Mouse (Mus musculus): ENCODE measurements around the gene Esr1. TPM values are rescaled to one million over a fixed set of nuclear protein-coding genes. Genes with fewer than 3 reads are reported as not detected.
A peak's percentile ranks its signal among the peaks of the same experiment; 100 is the strongest.
"Not testable (repeated sequence)": the region's sequence is repeated elsewhere in the genome, so short reads cannot be mapped to it uniquely, and the experiment has no call there.

The Esr1 gene
- polyA plus RNA-seq, 1 experiment, result 0.40 TPM

DNA sequence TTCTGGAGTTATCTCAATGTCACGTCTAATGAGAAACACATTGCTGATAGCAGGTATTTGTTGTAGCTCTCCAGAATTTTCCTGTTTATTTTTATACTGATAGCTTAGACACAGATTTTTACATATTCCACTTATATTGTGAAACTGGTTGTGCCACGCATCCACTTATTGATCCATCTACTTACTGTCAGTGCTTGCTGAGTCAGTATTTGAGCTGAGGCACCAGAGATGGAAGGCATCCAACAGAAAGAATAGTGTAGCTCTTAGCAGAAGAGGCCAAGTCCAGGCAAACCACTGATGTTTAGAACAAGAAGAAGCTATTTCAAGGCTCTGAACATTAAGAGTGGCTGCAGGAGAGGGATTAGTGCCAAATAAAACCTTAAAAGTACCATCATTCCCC is 126.9 kb downstream of the Esr1 start:
- TF ChIP-seq USF1 (IDR thresholded peaks at IDR 0.05; ENCODE audit: low read depth), result no peak
- TF ChIP-seq CTCF (IDR thresholded peaks at IDR 0.05; ENCODE audit: control insufficient read depth, insufficient read depth, insufficient read length), result no peak
- no peak for TF ChIP-seq MYOD1 (IDR thresholded peaks at IDR 0.05; ENCODE audit: control insufficient read depth, insufficient read length, low read depth)
- H3K27me3 ChIP-seq (ENCODE audit: control insufficient read depth, insufficient read depth, insufficient read length), result no peaks in the 10 kb centered on the region
- H3K79me3 ChIP-seq (ENCODE audit: low read depth), result no peaks in the 10 kb centered on the region
- no peaks in the 10 kb centered on the region for H3K36me3 ChIP-seq (ENCODE audit: control insufficient read depth, insufficient read depth)
- no peaks in the 10 kb centered on the region for H3K79me2 ChIP-seq (ENCODE audit: control insufficient read depth, insufficient read depth)
- no peak overlapping the region for H3K4me3 ChIP-seq (ENCODE audit: insufficient read depth, poor library complexity, severe bottlenecking)
- no peak overlapping the region for H3ac ChIP-seq (ENCODE audit: control insufficient read depth, insufficient read length, low read depth)

DNA sequence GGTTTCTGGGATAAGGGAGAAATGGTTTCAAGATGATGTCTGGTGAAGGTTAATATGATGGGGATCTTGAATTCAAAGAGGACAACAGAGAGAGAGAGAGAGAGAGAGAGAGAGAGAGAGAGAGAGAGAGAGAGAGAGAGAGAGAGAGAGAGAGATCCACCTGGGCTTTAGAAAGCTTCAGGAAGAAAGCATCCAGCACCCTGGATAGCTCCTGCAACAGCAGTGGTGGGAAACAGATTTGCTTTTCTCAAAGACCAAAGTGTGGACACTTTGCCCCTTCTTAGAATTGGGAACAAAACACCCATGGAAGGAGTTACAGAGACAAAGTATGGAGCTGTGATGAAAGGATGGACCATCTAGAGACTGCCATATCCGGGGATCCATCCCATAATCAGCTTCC is 139.7 kb downstream of the Esr1 start:
- not testable (repeated sequence) for H3K79me2 ChIP-seq (ENCODE audit: control insufficient read depth, insufficient read depth); H3ac ChIP-seq (ENCODE audit: control insufficient read depth, insufficient read length, low read depth); H3K79me3 ChIP-seq (ENCODE audit: low read depth); H3K4me3 ChIP-seq (ENCODE audit: insufficient read depth, poor library complexity, severe bottlenecking); H3K27me3 ChIP-seq (ENCODE audit: control insufficient read depth, insufficient read depth, insufficient read length); H3K36me3 ChIP-seq (ENCODE audit: control insufficient read depth, insufficient read depth)

DNA sequence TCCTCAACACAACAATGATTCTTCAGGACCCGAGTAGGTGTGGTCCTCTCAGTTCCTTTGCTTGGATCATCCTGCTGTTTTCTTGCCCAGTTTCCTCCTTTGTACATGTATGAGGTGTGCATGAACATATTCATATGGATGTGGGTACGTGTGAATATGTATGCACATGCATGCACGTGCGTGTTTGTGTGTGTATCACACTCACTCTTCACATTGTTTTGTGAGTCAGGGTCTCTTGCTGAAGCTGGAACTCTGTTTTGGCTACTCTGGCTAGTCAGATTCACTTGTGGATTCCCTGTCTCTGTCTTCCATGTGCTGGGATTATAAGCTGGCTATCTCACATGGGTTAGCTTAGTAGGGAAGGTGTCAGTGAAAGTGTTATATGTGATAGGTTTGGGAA is 141.6 kb downstream of the Esr1 start:
- TF ChIP-seq CTCF (IDR thresholded peaks at IDR 0.05; ENCODE audit: control insufficient read depth, insufficient read depth, insufficient read length) (no peak), FOSL1 (IDR thresholded peaks at IDR 0.05; ENCODE audit: insufficient read depth, low read length, poor library complexity, severe bottlenecking) (no peak), MYOD1 (IDR thresholded peaks at IDR 0.05; ENCODE audit: control insufficient read depth, insufficient read length, low read depth) (no peak), MAX (IDR thresholded peaks at IDR 0.05) (no peak), CEBPB (IDR thresholded peaks at IDR 0.05; ENCODE audit: low read depth) (no peak), USF1 (IDR thresholded peaks at IDR 0.05; ENCODE audit: low read depth) (no peak), MYOG (IDR thresholded peaks at IDR 0.05; ENCODE audit: control insufficient read depth, extremely low read depth, insufficient read length) (no peak)

DNA sequence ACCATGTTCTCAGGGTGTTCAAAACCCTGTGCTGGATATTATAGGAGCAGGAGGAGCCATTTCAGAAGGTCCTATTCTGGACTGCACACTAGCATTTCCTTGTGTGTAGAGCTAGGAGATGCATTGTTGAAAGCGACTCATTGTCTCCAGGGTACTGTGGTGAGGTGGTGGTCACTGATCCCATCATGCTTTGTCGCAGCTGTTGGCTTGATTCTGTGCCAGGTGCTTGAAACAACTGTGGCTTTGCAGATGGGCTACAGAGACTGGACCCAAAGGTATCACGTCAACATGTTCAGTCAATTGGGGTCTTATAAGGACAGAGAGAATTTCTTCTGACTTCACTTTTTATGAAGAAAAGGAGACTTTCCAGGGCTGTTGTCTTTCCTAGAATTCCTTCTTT is 164.1 kb downstream of the Esr1 start:
- TF ChIP-seq MAX (IDR thresholded peaks at IDR 0.05), result no peak
- TF ChIP-seq MYOD1 (IDR thresholded peaks at IDR 0.05; ENCODE audit: control insufficient read depth, insufficient read length, low read depth), result peak; percentile 99
- Histone ChIP-seq H3K79me2 (ENCODE audit: control insufficient read depth, insufficient read depth) (no peaks in the 10 kb centered on the region), H3K79me3 (ENCODE audit: low read depth) (no peaks in the 10 kb centered on the region), H3K4me3 (ENCODE audit: insufficient read depth, poor library complexity, severe bottlenecking) (no peak overlapping the region), H3ac (ENCODE audit: control insufficient read depth, insufficient read length, low read depth) (no peak overlapping the region), H3K27me3 (ENCODE audit: control insufficient read depth, insufficient read depth, insufficient read length) (no peaks in the 10 kb centered on the region), H3K36me3 (ENCODE audit: control insufficient read depth, insufficient read depth) (no peaks in the 10 kb centered on the region)

More for the DNA sequence above, 141.6 kb downstream of the Esr1 start:
- no peaks in the 10 kb centered on the region for H3K27me3 ChIP-seq (ENCODE audit: control insufficient read depth, insufficient read depth, insufficient read length)
- no peak overlapping the region for H3ac ChIP-seq (ENCODE audit: control insufficient read depth, insufficient read length, low read depth)
- H3K4me3 ChIP-seq (ENCODE audit: insufficient read depth, poor library complexity, severe bottlenecking), result no peak overlapping the region
- H3K36me3 ChIP-seq (ENCODE audit: control insufficient read depth, insufficient read depth), result no peaks in the 10 kb centered on the region
- H3K79me2 ChIP-seq (ENCODE audit: control insufficient read depth, insufficient read depth), result no peaks in the 10 kb centered on the region
- H3K79me3 ChIP-seq (ENCODE audit: low read depth), result no peaks in the 10 kb centered on the region

DNA sequence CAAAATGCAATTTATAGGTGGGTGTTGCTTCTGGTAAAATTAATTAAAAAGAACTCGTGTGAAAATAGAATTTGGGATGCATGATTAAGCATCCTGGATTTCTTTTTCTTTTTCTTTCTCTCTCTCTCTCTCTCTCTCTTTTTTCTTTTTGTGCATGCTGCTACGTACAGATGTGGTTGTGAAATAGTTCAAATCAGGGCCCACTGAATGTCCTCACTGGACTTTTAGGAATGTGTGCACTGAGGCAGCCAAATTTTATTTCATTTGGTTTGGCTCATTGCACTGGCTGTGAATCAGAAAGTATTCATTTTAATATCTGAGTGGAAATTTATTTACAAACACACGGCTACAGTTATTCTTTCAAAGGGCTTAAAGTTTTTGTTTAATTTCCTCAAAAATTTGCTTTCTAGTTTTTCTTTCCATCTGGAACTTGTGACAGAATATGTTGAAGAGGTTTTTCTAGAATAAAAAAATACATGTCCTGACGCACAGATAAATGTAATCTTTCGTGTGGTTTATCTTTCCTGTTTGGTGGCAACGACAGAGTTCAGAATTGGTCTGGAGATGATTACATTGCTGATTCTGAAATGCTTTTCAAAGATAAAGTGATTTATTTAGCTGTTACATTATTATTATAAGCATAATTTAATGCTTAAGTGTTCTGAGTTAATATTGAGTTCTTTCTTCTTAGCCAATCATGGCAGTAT is 164.8 kb downstream of the Esr1 start:
- Histone ChIP-seq H3K36me3 (ENCODE audit: control insufficient read depth, insufficient read depth) (no peaks in the 10 kb centered on the region), H3K79me3 (ENCODE audit: low read depth) (no peaks in the 10 kb centered on the region), H3ac (ENCODE audit: control insufficient read depth, insufficient read length, low read depth) (no peak overlapping the region), H3K27me3 (ENCODE audit: control insufficient read depth, insufficient read depth, insufficient read length) (no peaks in the 10 kb centered on the region), H3K4me3 (ENCODE audit: insufficient read depth, poor library complexity, severe bottlenecking) (no peak overlapping the region), H3K79me2 (ENCODE audit: control insufficient read depth, insufficient read depth) (no peaks in the 10 kb centered on the region)
- TF ChIP-seq USF1 (IDR thresholded peaks at IDR 0.05; ENCODE audit: low read depth) (no peak), CTCF (IDR thresholded peaks at IDR 0.05; ENCODE audit: control insufficient read depth, insufficient read depth, insufficient read length) (no peak), MYOG (IDR thresholded peaks at IDR 0.05; ENCODE audit: control insufficient read depth, extremely low read depth, insufficient read length) (no peak), CEBPB (IDR thresholded peaks at IDR 0.05; ENCODE audit: low read depth) (peak; percentile 82), MAX (IDR thresholded peaks at IDR 0.05) (no peak)

DNA sequence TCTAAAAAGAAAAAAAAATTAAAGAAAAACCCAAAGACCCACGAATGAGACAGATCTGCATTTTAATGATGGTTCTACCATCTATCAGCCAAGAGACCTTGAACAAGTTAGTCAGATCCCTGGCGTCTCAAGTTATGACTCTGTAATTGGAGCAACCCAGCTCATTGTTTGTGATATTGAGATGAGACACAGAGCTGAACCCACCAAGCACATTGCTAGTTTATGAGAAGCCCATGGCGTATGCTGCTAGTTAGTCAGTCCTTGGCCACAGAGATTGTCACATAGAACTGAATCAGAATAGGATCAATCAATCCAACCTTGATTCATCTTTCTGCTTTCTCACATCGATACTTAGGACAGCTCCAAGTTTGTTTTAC is 165.3 kb downstream of the Esr1 start:
- Histone ChIP-seq H3ac (ENCODE audit: control insufficient read depth, insufficient read length, low read depth) (no peak overlapping the region), H3K4me3 (ENCODE audit: insufficient read depth, poor library complexity, severe bottlenecking) (no peak overlapping the region), H3K79me2 (ENCODE audit: control insufficient read depth, insufficient read depth) (no peaks in the 10 kb centered on the region), H3K36me3 (ENCODE audit: control insufficient read depth, insufficient read depth) (no peaks in the 10 kb centered on the region), H3K27me3 (ENCODE audit: control insufficient read depth, insufficient read depth, insufficient read length) (no peaks in the 10 kb centered on the region), H3K79me3 (ENCODE audit: low read depth) (no peaks in the 10 kb centered on the region)
- no peak for TF ChIP-seq CTCF (IDR thresholded peaks at IDR 0.05; ENCODE audit: control insufficient read depth, insufficient read depth, insufficient read length)
- TF ChIP-seq USF1 (IDR thresholded peaks at IDR 0.05; ENCODE audit: low read depth), result no peak

DNA sequence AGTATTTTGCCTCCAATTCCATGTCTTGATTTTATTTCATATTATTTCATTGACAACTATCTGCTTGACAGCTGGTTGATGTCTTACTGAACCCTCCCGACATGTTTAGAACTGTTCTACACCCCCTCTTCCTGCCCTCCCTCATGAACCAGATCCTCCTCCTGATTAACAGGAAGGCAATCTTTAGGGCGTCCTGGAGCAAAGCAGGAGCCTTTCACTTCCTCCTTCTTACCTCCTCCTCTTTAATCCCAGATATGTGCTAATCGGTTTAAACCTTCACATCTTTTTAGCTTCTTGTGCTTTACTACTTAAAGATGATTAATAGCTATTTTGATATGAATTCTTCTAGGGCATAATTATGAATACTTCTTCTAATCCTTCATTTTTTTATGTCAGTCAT is 166.6 kb downstream of the Esr1 start:
- Histone ChIP-seq H3K4me3 (ENCODE audit: insufficient read depth, poor library complexity, severe bottlenecking) (no peak overlapping the region), H3K79me3 (ENCODE audit: low read depth) (no peaks in the 10 kb centered on the region), H3K36me3 (ENCODE audit: control insufficient read depth, insufficient read depth) (no peaks in the 10 kb centered on the region), H3ac (ENCODE audit: control insufficient read depth, insufficient read length, low read depth) (no peak overlapping the region), H3K27me3 (ENCODE audit: control insufficient read depth, insufficient read depth, insufficient read length) (no peaks in the 10 kb centered on the region), H3K79me2 (ENCODE audit: control insufficient read depth, insufficient read depth) (no peaks in the 10 kb centered on the region)
- TF ChIP-seq CTCF (IDR thresholded peaks at IDR 0.05; ENCODE audit: control insufficient read depth, insufficient read depth, insufficient read length), result no peak
- TF ChIP-seq FOSL1 (IDR thresholded peaks at IDR 0.05; ENCODE audit: insufficient read depth, low read length, poor library complexity, severe bottlenecking), result no peak
- TF ChIP-seq MYOG (IDR thresholded peaks at IDR 0.05; ENCODE audit: control insufficient read depth, extremely low read depth, insufficient read length), result no peak
- TF ChIP-seq MYOD1 (IDR thresholded peaks at IDR 0.05; ENCODE audit: control insufficient read depth, insufficient read length, low read depth), result no peak
- no peak for TF ChIP-seq CEBPB (IDR thresholded peaks at IDR 0.05; ENCODE audit: low read depth)
- TF ChIP-seq MAX (IDR thresholded peaks at IDR 0.05), result no peak
- TF ChIP-seq USF1 (IDR thresholded peaks at IDR 0.05; ENCODE audit: low read depth), result no peak
